Mouse (Mus musculus) myocyte (in vitro differentiated cells): ENCODE measurements around the gene Fez1.

Experiments used
- CEBPB ChIP-seq: IDR thresholded peaks from 2 replicates; pipeline ENCODE4 v1.6.1; 2011; ENCODE audit warnings: mild to moderate bottlenecking, moderate library complexity; ENCODE audit not compliant: poor library complexity, insufficient read depth, severe bottlenecking
- E2F4 ChIP-seq: IDR thresholded peaks from one replicate; pipeline ENCODE4 v1.6.1; 2011; ENCODE audit warnings: mild to moderate bottlenecking, control low read depth, moderate library complexity; ENCODE audit not compliant: insufficient read depth
- MAX ChIP-seq: IDR thresholded peaks from one replicate; pipeline ENCODE4 v1.6.1; 2011; ENCODE audit warnings: low read depth, mild to moderate bottlenecking, control low read depth
- MYOD1 ChIP-seq, 3 experiments: IDR thresholded peaks; one replicate each; pipeline ENCODE4 v1.6.1; 2011; ENCODE audit warnings: control low read depth in 2 of 3, low read depth in 2 of 3, mild to moderate bottlenecking in 2 of 3, moderate library complexity in 1 of 3; ENCODE audit not compliant: insufficient read length in 2 of 3, control insufficient read depth in 1 of 3
- MYOG ChIP-seq, 3 experiments: IDR thresholded peaks; one replicate each; pipeline ENCODE4 v1.6.1; 2011; ENCODE audit warnings: control low read depth in 2 of 3, low read depth in 2 of 3, mild to moderate bottlenecking in 2 of 3; ENCODE audit not compliant: insufficient read length in 2 of 3, control insufficient read depth in 1 of 3, insufficient read depth in 1 of 3
- POLR2A ChIP-seq: IDR thresholded peaks from one replicate; pipeline ENCODE4 v1.6.1; 2011; ENCODE audit warnings: low read depth, mild to moderate bottlenecking, control low read depth, moderate library complexity; ENCODE audit not compliant: insufficient read length
- POLR2AphosphoS2 ChIP-seq: IDR thresholded peaks from one replicate; pipeline ENCODE4 v1.6.1; 2011; ENCODE audit warnings: low read depth, control low read depth; ENCODE audit not compliant: insufficient read length
- SRF ChIP-seq: IDR thresholded peaks from one replicate; pipeline ENCODE4 v1.6.1; 2011; ENCODE audit warnings: low read depth; ENCODE audit not compliant: control insufficient read depth, insufficient read length
- TCF12 ChIP-seq: IDR thresholded peaks from one replicate; pipeline ENCODE4 v1.6.1; 2011; ENCODE audit warnings: mild to moderate bottlenecking, control low read depth; ENCODE audit not compliant: poor library complexity, insufficient read depth, severe bottlenecking
- USF1 ChIP-seq: IDR thresholded peaks from one replicate; pipeline ENCODE4 v1.6.1; 2011; ENCODE audit warnings: low read depth, mild to moderate bottlenecking, control low read depth, moderate library complexity

GRCm38 (mm10) chr9:36893413-36893990 is 71.8 kb downstream of the Fez1 start:
- TF ChIP-seq MYOG (IDR thresholded peaks at IDR 0.05; ENCODE audit: control insufficient read depth in 1 of 3, insufficient read depth in 1 of 3, insufficient read length in 2 of 3, low read depth in 2 of 3) (no peak), POLR2A (no peak), E2F4 (no peak), POLR2AphosphoS2 (no peak), MYOD1 (IDR thresholded peaks at IDR 0.05; ENCODE audit: control insufficient read depth in 1 of 3, insufficient read length in 2 of 3, low read depth in 2 of 3) (no peak), MAX (no peak), TCF12 (no peak), SRF (no peak), USF1 (no peak), CEBPB (no peak)
